Mouse (Mus musculus) MEL (cell line): Measurements from ENCODE around the gene Fam53b.

Source experiments
- CTCF ChIP-seq, 3 experiments: IDR thresholded peaks in 2 of 3; conservative IDR thresholded peaks in 1 of 3; 2 replicates each; pipeline ENCODE4 v1.5.1; 2011 to 2012; ENCODE audit warnings: low read length in 3 of 3, low read depth in 2 of 3, mild to moderate bottlenecking in 2 of 3, improper control_type of control experiment in 1 of 3, inconsistent platforms in 1 of 3, mixed read lengths in 1 of 3, moderate library complexity in 1 of 3; ENCODE audit not compliant: control insufficient read depth in 1 of 3, insufficient read depth in 1 of 3, poor library complexity in 1 of 3, severe bottlenecking in 1 of 3
- E2F4 ChIP-seq: IDR thresholded peaks from 2 replicates; pipeline ENCODE4 v1.6.1; 2011; ENCODE audit warnings: low read depth, low read length, improper control_type of control experiment, borderline replicate concordance
- GATA1 ChIP-seq: IDR thresholded peaks from 2 replicates; pipeline ENCODE4 v1.6.1; 2011; ENCODE audit warnings: low read depth, low read length, improper control_type of control experiment
- MEF2A ChIP-seq: IDR thresholded peaks from 2 replicates; pipeline ENCODE4 v1.6.1; 2014; ENCODE audit warnings: low read depth, mild to moderate bottlenecking, inconsistent platforms, low read length, improper control_type of control experiment; ENCODE audit not compliant: poor library complexity, insufficient replicate concordance, severe bottlenecking; ENCODE audit errors: extremely low read depth
- POLR2A ChIP-seq, 2 experiments: IDR thresholded peaks; 2 replicates each; pipeline ENCODE4 v1.6.1; 2011 to 2012; ENCODE audit warnings: low read length in 2 of 2, mild to moderate bottlenecking in 2 of 2, control low read depth in 1 of 2, improper control_type of control experiment in 1 of 2, low read depth in 1 of 2, moderate library complexity in 1 of 2; ENCODE audit not compliant: control insufficient read depth in 1 of 2, insufficient read depth in 1 of 2, poor library complexity in 1 of 2
- SIN3A ChIP-seq: IDR thresholded peaks from 2 replicates; pipeline ENCODE4 v1.6.1; 2012; ENCODE audit warnings: low read length, improper control_type of control experiment, inconsistent platforms
- ZKSCAN1 ChIP-seq: IDR thresholded peaks from 2 replicates; pipeline ENCODE4 v1.6.1; 2012; ENCODE audit warnings: low read depth, mild to moderate bottlenecking, inconsistent platforms, low read length, improper control_type of control experiment, moderate library complexity

DNA sequence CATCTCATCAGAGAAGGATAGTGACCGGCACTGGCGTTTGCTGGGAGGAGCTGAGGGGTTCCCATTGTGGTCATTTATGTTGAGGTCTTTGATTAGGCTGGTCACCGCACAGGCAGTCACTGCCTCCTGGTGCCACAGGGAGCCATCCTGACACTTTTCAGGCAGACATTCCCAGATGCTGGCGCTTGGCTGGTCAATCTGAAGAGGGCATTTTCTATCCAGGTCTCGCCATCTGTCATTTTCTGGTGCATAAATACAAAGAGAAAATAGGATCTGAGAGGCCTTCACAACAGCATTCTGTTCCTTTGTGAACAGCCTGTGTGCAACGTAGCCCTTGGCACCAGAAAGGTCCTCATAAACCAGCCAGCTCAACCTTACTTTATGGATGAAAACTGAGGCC lies 53.8 kb downstream of the Fam53b start:
- no peak for TF ChIP-seq ZKSCAN1
- no peak for TF ChIP-seq E2F4
- TF ChIP-seq POLR2A (IDR thresholded peaks at IDR 0.05; ENCODE audit: control insufficient read depth in 1 of 2, insufficient read depth in 1 of 2, low read depth in 1 of 2, low read length in 2 of 2, poor library complexity in 1 of 2) = no peak
- no peak for TF ChIP-seq MEF2A
- TF ChIP-seq GATA1 = no peak
- no peak for TF ChIP-seq CTCF (IDR thresholded peaks at IDR 0.05 in 2 of 3, conservative IDR thresholded peaks at IDR 0.05 in 1 of 3; ENCODE audit: control insufficient read depth in 1 of 3, insufficient read depth in 1 of 3, low read depth in 2 of 3, low read length in 3 of 3, poor library complexity in 1 of 3, severe bottlenecking in 1 of 3)
- TF ChIP-seq SIN3A = no peak
